Mouse (Mus musculus) bone marrow, adult 2 months (tissue): ENCODE measurements around the gene Cpped1.

Source experiments
- CTCF ChIP-seq: fragments of 200-500 bp; IDR thresholded peaks from 2 replicates; pipeline ENCODE4 v1.5.1; 2011; ENCODE audit warnings: low read length, control low read depth; ENCODE audit not compliant: control insufficient read depth, insufficient read depth
- POLR2A ChIP-seq: fragments of 200-500 bp; IDR thresholded peaks from 2 replicates; pipeline ENCODE4 v1.6.1; 2011; ENCODE audit warnings: low read depth, mild to moderate bottlenecking, control low read depth, low read length, borderline replicate concordance; ENCODE audit not compliant: control insufficient read depth

GRCm38 (mm10) chr16:11908461-11909014 lies 707 bp downstream of the Cpped1 start:
- TF ChIP-seq POLR2A (no peak), CTCF (no peak)
